Mouse (Mus musculus): ENCODE results near the gene Sectm1a. TPM values are rescaled to one million over a fixed set of nuclear protein-coding genes. Genes with fewer than 3 reads are reported as not detected.

Gene Sectm1a
- polyA plus RNA-seq, 1 experiment from 2014 or later = 0.22 TPM

GRCm38 (mm10) chr11:121059471-121059870 is 21.5 kb downstream of the Sectm1a start:
- H3K4me1 ChIP-seq (ENCODE audit: control insufficient read depth, insufficient read depth, low read length) = no peaks in the 10 kb centered on the region
- no peak overlapping the region for H3K9ac ChIP-seq (ENCODE audit: low read depth, low read length)
- H3K4me2 ChIP-seq (ENCODE audit: low read depth, low read length) = no peak overlapping the region
- WGBS = 84% methylated on average over 4 of the region's 4 CpGs
- DNase-seq (ENCODE audit: low spot score) = no peak
- no peaks in the 10 kb centered on the region for H3K27me3 ChIP-seq (replicated peaks; ENCODE audit: control insufficient read depth, insufficient read depth, low read length)
- no peaks in the 10 kb centered on the region for H3K36me3 ChIP-seq (ENCODE audit: control insufficient read depth, insufficient read depth, low read length)
- H3K4me3 ChIP-seq (ENCODE audit: low read depth, low read length) = no peak overlapping the region
- no peak for ATAC-seq (ENCODE audit: low read depth)
- no peaks in the 10 kb centered on the region for H3K9me3 ChIP-seq (ENCODE audit: control insufficient read depth, low read length)
- H3K27ac ChIP-seq (replicated peaks; ENCODE audit: low read depth, low read length) = no peak overlapping the region

GRCm38 (mm10) chr11:121058956-121059355 is 22.1 kb downstream of the Sectm1a start:
- Histone ChIP-seq H3K27ac (replicated peaks; ENCODE audit: low read depth, low read length) (no peak overlapping the region), H3K27me3 (replicated peaks; ENCODE audit: control insufficient read depth, insufficient read depth, low read length) (no peaks in the 10 kb centered on the region), H3K4me3 (ENCODE audit: low read depth, low read length) (no peak overlapping the region), H3K9me3 (ENCODE audit: control insufficient read depth, low read length) (no peaks in the 10 kb centered on the region), H3K9ac (ENCODE audit: low read depth, low read length) (no peak overlapping the region), H3K36me3 (ENCODE audit: control insufficient read depth, insufficient read depth, low read length) (no peaks in the 10 kb centered on the region), H3K4me2 (ENCODE audit: low read depth, low read length) (no peak overlapping the region), H3K4me1 (ENCODE audit: control insufficient read depth, insufficient read depth, low read length) (no peaks in the 10 kb centered on the region)
- WGBS = 84% methylated on average over 4 of the region's 4 CpGs
- no peak for DNase-seq (ENCODE audit: low spot score)
- ATAC-seq (ENCODE audit: low read depth) = no peak

- Histone ChIP-seq H3K9me3 (ENCODE audit: control insufficient read depth, low read length) (no peaks in the 10 kb centered on the region), H3K4me1 (ENCODE audit: control insufficient read depth, insufficient read depth, low read length) (no peaks in the 10 kb centered on the region), H3K4me3 (ENCODE audit: low read depth, low read length) (no peak overlapping the region), H3K27ac (replicated peaks; ENCODE audit: low read depth, low read length) (no peak overlapping the region), H3K27me3 (replicated peaks; ENCODE audit: control insufficient read depth, insufficient read depth, low read length) (no peaks in the 10 kb centered on the region), H3K9ac (ENCODE audit: low read depth, low read length) (no peak overlapping the region), H3K4me2 (ENCODE audit: low read depth, low read length) (no peak overlapping the region), H3K36me3 (ENCODE audit: control insufficient read depth, insufficient read depth, low read length) (no peaks in the 10 kb centered on the region)
- WGBS = 74% methylated on average over 5 of the region's 5 CpGs
- DNase-seq (ENCODE audit: low spot score) (no peak), ATAC-seq (ENCODE audit: low read depth) (no peak)
Measured at GRCm38 (mm10) chr11:121058122-121058521, 22.9 kb downstream of the Sectm1a start.

- no peaks in the 10 kb centered on the region for H3K27me3 ChIP-seq (replicated peaks; ENCODE audit: control insufficient read depth, insufficient read depth, low read length)
- H3K9ac ChIP-seq (ENCODE audit: low read depth, low read length) = no peak overlapping the region
- H3K9me3 ChIP-seq (ENCODE audit: control insufficient read depth, low read length) = no peaks in the 10 kb centered on the region
- H3K27ac ChIP-seq (replicated peaks; ENCODE audit: low read depth, low read length) = no peak overlapping the region
- no peak overlapping the region for H3K4me3 ChIP-seq (ENCODE audit: low read depth, low read length)
- ATAC-seq (ENCODE audit: low read depth) = peak; percentile 15; the same call in 1 of the 2 replicates
- no peak overlapping the region for H3K4me2 ChIP-seq (ENCODE audit: low read depth, low read length)
- peak; percentile 40 for DNase-seq (ENCODE audit: low spot score)
- no peaks in the 10 kb centered on the region for H3K4me1 ChIP-seq (ENCODE audit: control insufficient read depth, insufficient read depth, low read length)
- no peaks in the 10 kb centered on the region for H3K36me3 ChIP-seq (ENCODE audit: control insufficient read depth, insufficient read depth, low read length)
- WGBS = 48% methylated on average over 7 of the region's 7 CpGs
Measured at GRCm38 (mm10) chr11:121056536-121057236, 24.3 kb downstream of the Sectm1a start.

GRCm38 (mm10) chr11:121053536-121053935 is 27.5 kb downstream of the Sectm1a start:
- Histone ChIP-seq H3K4me1 (ENCODE audit: control insufficient read depth, insufficient read depth, low read length) (no peaks in the 10 kb centered on the region), H3K4me2 (ENCODE audit: low read depth, low read length) (no peak overlapping the region), H3K9ac (ENCODE audit: low read depth, low read length) (no peak overlapping the region), H3K36me3 (ENCODE audit: control insufficient read depth, insufficient read depth, low read length) (no peaks in the 10 kb centered on the region), H3K9me3 (ENCODE audit: control insufficient read depth, low read length) (no peaks in the 10 kb centered on the region), H3K27me3 (replicated peaks; ENCODE audit: control insufficient read depth, insufficient read depth, low read length) (no peaks in the 10 kb centered on the region), H3K27ac (replicated peaks; ENCODE audit: low read depth, low read length) (no peak overlapping the region), H3K4me3 (ENCODE audit: low read depth, low read length) (no peak overlapping the region)
- ATAC-seq (ENCODE audit: low read depth) (peak; percentile 72; the same call in 1 of the 2 replicates), DNase-seq (ENCODE audit: low spot score) (peak; percentile 82)
- WGBS = 15% methylated on average over 8 of the region's 8 CpGs

- 70% methylated on average over 4 of the region's 4 CpGs for WGBS
- ATAC-seq (ENCODE audit: low read depth) = no peak
- H3K27me3 ChIP-seq (replicated peaks; ENCODE audit: control insufficient read depth, insufficient read depth, low read length) = no peaks in the 10 kb centered on the region
- no peaks in the 10 kb centered on the region for H3K9me3 ChIP-seq (ENCODE audit: control insufficient read depth, low read length)
- H3K4me1 ChIP-seq (ENCODE audit: control insufficient read depth, insufficient read depth, low read length) = no peaks in the 10 kb centered on the region
- no peak overlapping the region for H3K4me3 ChIP-seq (ENCODE audit: low read depth, low read length)
- no peak overlapping the region for H3K4me2 ChIP-seq (ENCODE audit: low read depth, low read length)
- no peaks in the 10 kb centered on the region for H3K36me3 ChIP-seq (ENCODE audit: control insufficient read depth, insufficient read depth, low read length)
- no peak overlapping the region for H3K27ac ChIP-seq (replicated peaks; ENCODE audit: low read depth, low read length)
- no peak for DNase-seq (ENCODE audit: low spot score)
- no peak overlapping the region for H3K9ac ChIP-seq (ENCODE audit: low read depth, low read length)
Measured at GRCm38 (mm10) chr11:121052387-121052786, 28.6 kb downstream of the Sectm1a start.

- Histone ChIP-seq H3K9ac (ENCODE audit: low read depth, low read length) (no peak overlapping the region), H3K9me3 (ENCODE audit: control insufficient read depth, low read length) (no peaks in the 10 kb centered on the region), H3K4me2 (ENCODE audit: low read depth, low read length) (no peak overlapping the region), H3K36me3 (ENCODE audit: control insufficient read depth, insufficient read depth, low read length) (no peaks in the 10 kb centered on the region), H3K27me3 (replicated peaks; ENCODE audit: control insufficient read depth, insufficient read depth, low read length) (no peaks in the 10 kb centered on the region), H3K4me3 (ENCODE audit: low read depth, low read length) (no peak overlapping the region), H3K4me1 (ENCODE audit: control insufficient read depth, insufficient read depth, low read length) (no peaks in the 10 kb centered on the region), H3K27ac (replicated peaks; ENCODE audit: low read depth, low read length) (no peak overlapping the region)
- DNase-seq (ENCODE audit: low spot score) (no peak), ATAC-seq (ENCODE audit: low read depth) (no peak)
- WGBS = 60% methylated on average over 1 of the region's 1 CpGs
Measured at GRCm38 (mm10) chr11:121051793-121052192, 29.2 kb downstream of the Sectm1a start.

GRCm38 (mm10) chr11:121049840-121050239 is 31.2 kb downstream of the Sectm1a start:
- Histone ChIP-seq H3K36me3 (ENCODE audit: control insufficient read depth, insufficient read depth, low read length) (no peaks in the 10 kb centered on the region), H3K4me2 (ENCODE audit: low read depth, low read length) (no peak overlapping the region), H3K4me1 (ENCODE audit: control insufficient read depth, insufficient read depth, low read length) (no peaks in the 10 kb centered on the region), H3K9me3 (ENCODE audit: control insufficient read depth, low read length) (no peaks in the 10 kb centered on the region), H3K9ac (ENCODE audit: low read depth, low read length) (no peak overlapping the region), H3K4me3 (ENCODE audit: low read depth, low read length) (no peak overlapping the region), H3K27me3 (replicated peaks; ENCODE audit: control insufficient read depth, insufficient read depth, low read length) (no peaks in the 10 kb centered on the region), H3K27ac (replicated peaks; ENCODE audit: low read depth, low read length) (no peak overlapping the region)
- ATAC-seq (ENCODE audit: low read depth) (no peak), DNase-seq (ENCODE audit: low spot score) (no peak)
- WGBS = 69% methylated on average over 1 of the region's 1 CpGs

- no peak overlapping the region for H3K4me2 ChIP-seq (ENCODE audit: low read depth, low read length)
- DNase-seq (ENCODE audit: low spot score) = peak; percentile 35
Measured at GRCm38 (mm10) chr11:121047826-121048399, 33.1 kb downstream of the Sectm1a start.

More at GRCm38 (mm10) chr11:121047826-121048399, 33.1 kb downstream of the Sectm1a start:
- Histone ChIP-seq H3K4me3 (ENCODE audit: low read depth, low read length) (no peak overlapping the region), H3K27me3 (replicated peaks; ENCODE audit: control insufficient read depth, insufficient read depth, low read length) (no peaks in the 10 kb centered on the region), H3K27ac (replicated peaks; ENCODE audit: low read depth, low read length) (no peak overlapping the region), H3K36me3 (ENCODE audit: control insufficient read depth, insufficient read depth, low read length) (no peaks in the 10 kb centered on the region), H3K9ac (ENCODE audit: low read depth, low read length) (no peak overlapping the region), H3K9me3 (ENCODE audit: control insufficient read depth, low read length) (no peaks in the 10 kb centered on the region), H3K4me1 (ENCODE audit: control insufficient read depth, insufficient read depth, low read length) (no peaks in the 10 kb centered on the region)
- 34% methylated on average over 2 of the region's 2 CpGs for WGBS
- no peak for ATAC-seq (ENCODE audit: low read depth)

Data from embryonic facial prominence, embryonic 14.5 days (tissue).